Comparison of ENCODE assay signal across 18 mouse cellular contexts in the genomic region with DNA sequence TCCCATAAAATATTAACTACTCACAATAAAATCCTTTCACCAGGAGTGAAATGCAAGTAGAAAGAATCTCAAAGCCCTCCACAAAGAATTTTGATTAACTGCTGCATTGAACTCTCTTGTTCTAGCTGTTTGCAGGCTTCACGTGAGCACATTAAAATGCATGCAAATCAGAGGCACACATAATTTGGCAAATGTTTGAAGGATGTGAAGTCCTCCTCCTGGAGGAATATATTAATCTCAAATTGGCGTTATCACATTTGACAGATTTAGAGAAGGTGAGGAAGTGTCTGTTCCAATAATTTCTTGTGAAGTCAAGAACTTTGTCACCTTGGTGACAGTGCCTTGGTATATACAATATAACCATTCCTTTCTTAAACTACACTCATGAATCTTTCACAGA.
"Had no signal": no experiment of that assay in that cellular context is flagged by ENCODE, and none has a peak within 500 bp of the region (broad histone marks: within the 10 kb centered on the region; RNA-seq: fewer than 3 reads in every experiment).

No protein-coding gene starts in this region.

- H3K27ac ChIP-seq: left cerebral cortex, adult 2 months; limb, embryonic 12.5 days; liver, embryonic 12.5 days; liver, embryonic 15.5 days; lung, embryonic 15.5 days; midbrain, embryonic 10.5 days had no signal

- DNase-seq: kidney, adult 18-20 months; kidney, adult 9 months; kidney, postnatal 10 days; kidney, postnatal 36 days; layer of hippocampus, postnatal 36 days; liver; lung, adult 18-20 months; lung, postnatal 10 days; lung, postnatal 36 days; thymus, adult 18-20 months; thymus, postnatal 36 days had no signal

- H3K4me1 ChIP-seq: limb, embryonic 12.5 days; liver, embryonic 12.5 days; liver, embryonic 15.5 days; lung, embryonic 15.5 days; megakaryocyte, embryonic 14.5 days; midbrain, embryonic 10.5 days had no signal

- H3K4me2 ChIP-seq: limb, embryonic 12.5 days; liver, embryonic 12.5 days; liver, embryonic 15.5 days; lung, embryonic 15.5 days had no signal

- H3K36me3 ChIP-seq: limb, embryonic 12.5 days; liver, embryonic 12.5 days; liver, embryonic 15.5 days; lung, embryonic 15.5 days; midbrain, embryonic 10.5 days had no signal

- H3K27me3 ChIP-seq: limb, embryonic 12.5 days; liver, embryonic 12.5 days; liver, embryonic 15.5 days; lung, embryonic 15.5 days; megakaryocyte, embryonic 14.5 days had no signal

- ATAC-seq: liver, embryonic 12.5 days had no signal

- H3K4me3 ChIP-seq: left cerebral cortex, adult 2 months; limb, embryonic 12.5 days; liver, embryonic 12.5 days; liver, embryonic 15.5 days; lung, embryonic 15.5 days; megakaryocyte, embryonic 14.5 days; midbrain, embryonic 10.5 days had no signal

- H3K9me3 ChIP-seq: limb, embryonic 12.5 days; liver, embryonic 12.5 days; liver, embryonic 15.5 days; lung, embryonic 15.5 days; megakaryocyte, embryonic 14.5 days; midbrain, embryonic 10.5 days had no signal

- H3K9ac ChIP-seq: limb, embryonic 12.5 days; liver, embryonic 12.5 days; liver, embryonic 15.5 days; lung, embryonic 15.5 days had no signal
